Mouse (Mus musculus) forebrain, postnatal 0 days (tissue): ENCODE measurements around the gene Bace1. TPM values are rescaled to one million over a fixed set of nuclear protein-coding genes. Genes with fewer than 3 reads are reported as not detected.
A peak's percentile ranks its signal among the peaks of the same experiment; 100 is the strongest.

ENCODE experiments used
- ATAC-seq: fragments of 200-750 bp; cut with Nextera tagmentation; 2 replicates; pipeline ENCODE4 v1.8.0; 2017; ENCODE audit warnings: mild to moderate bottlenecking, moderate library complexity
- DNase-seq: peaks from one replicate; pipeline ENCODE4 v3.0.0-alpha.2; 2015
- H3K27ac ChIP-seq: fragments of 300-500 bp; sonication (generic); 2 replicates; pipeline ENCODE4 v1.5.1; 2014; ENCODE audit warnings: low read depth, mild to moderate bottlenecking, antibody characterized with exemption, low read length, moderate library complexity, mixed read lengths
- H3K27me3 ChIP-seq: fragments of 300-500 bp; sonication (generic); 2 replicates; pipeline ENCODE4 v1.6.1; 2014; ENCODE audit warnings: mild to moderate bottlenecking, low read length, mixed read lengths; ENCODE audit not compliant: insufficient read depth
- H3K36me3 ChIP-seq: fragments of 300-500 bp; sonication (generic); 2 replicates; pipeline ENCODE4 v1.6.1; 2014; ENCODE audit warnings: mild to moderate bottlenecking, moderate library complexity; ENCODE audit not compliant: insufficient read depth
- H3K4me1 ChIP-seq: fragments of 300-500 bp; sonication (generic); 2 replicates; pipeline ENCODE4 v1.6.1; 2014; ENCODE audit warnings: antibody characterized with exemption; ENCODE audit not compliant: insufficient read depth
- H3K4me2 ChIP-seq: fragments of 300-500 bp; sonication (generic); 2 replicates; pipeline ENCODE4 v1.6.1; 2014; ENCODE audit warnings: low read depth, mild to moderate bottlenecking, moderate library complexity
- H3K4me3 ChIP-seq: fragments of 300-500 bp; sonication (generic); 2 replicates; pipeline ENCODE4 v1.5.1; 2014; ENCODE audit warnings: low read depth, low read length, mixed read lengths
- H3K9ac ChIP-seq: fragments of 300-500 bp; sonication (generic); 2 replicates; pipeline ENCODE4 v1.6.1; 2014; ENCODE audit warnings: mild to moderate bottlenecking
- H3K9me3 ChIP-seq: fragments of 300-500 bp; sonication (generic); 2 replicates; pipeline ENCODE4 v1.6.1; 2016; ENCODE audit warnings: low read length
- CTCF ChIP-seq: sonication (generic); IDR thresholded peaks from 2 replicates; pipeline ENCODE4 v1.5.1; 2016; ENCODE audit warnings: antibody characterized with exemption, control low read depth, low read depth
- WGBS: fragments of 180-500 bp; shearing (Covaris S2); extraction: QIAGEN DNeasy Blood & Tissue Kit; methylation state at CpG from one replicate; pipeline ENCODE4 v1.1.7; 2014; 5-methylcytosine and 5-hydroxymethylcytosine counted together
- polyA plus RNA-seq: library from polyadenylated mRNA; unstranded; fragments of >200 nt; fragmentation: Nextera tagmentation; extraction: Ambion mirVana; gene quantifications from 2 replicates; pipeline ENCODE4 v1.2.1, GENCODE M21; 2015
- total RNA-seq: library from RNA; depleted of rRNA; stranded (reverse); fragments of >200 nt; gene quantifications from 2 replicates; pipeline ENCODE4 v1.2.3, GENCODE M21; 2014

Bace1 gene
- total and polyA plus RNA-seq, 2 experiments from 2014 or later, result 39.1 to 48.5 TPM

DNA sequence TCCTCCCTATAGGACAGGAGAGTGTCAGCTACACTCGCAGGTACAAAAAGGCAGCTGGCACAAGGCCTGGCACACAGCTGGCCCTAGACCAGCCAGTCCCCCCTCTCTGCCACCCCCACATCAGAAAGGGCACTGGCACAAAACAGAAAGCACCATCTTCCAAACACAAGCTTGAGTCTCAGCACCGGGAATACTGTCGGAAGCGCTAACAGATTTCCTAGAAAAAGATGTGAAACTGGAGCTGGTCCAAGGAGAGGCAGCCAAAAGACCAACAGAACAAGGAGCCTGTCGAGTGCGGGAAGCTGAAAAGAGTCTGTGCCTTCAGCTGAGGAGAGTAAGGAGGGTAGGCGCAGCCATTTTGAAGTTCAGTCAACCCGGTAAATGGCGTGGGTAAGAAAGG lies 23.3 kb upstream of the Bace1 start:
- DNase-seq (peak; percentile 86), ATAC-seq (peak; percentile 72)
- Histone ChIP-seq H3K27ac (peak overlapping the region; percentile 31; the same call in 1 of the 2 replicates), H3K9ac (no peak overlapping the region), H3K27me3 (no peaks in the 10 kb centered on the region), H3K4me1 (no peaks in the 10 kb centered on the region), H3K4me2 (no peak overlapping the region), H3K4me3 (no peak overlapping the region), H3K9me3 (no peaks in the 10 kb centered on the region), H3K36me3 (peaks cover 5% of the 10 kb centered on the region; the same call in 1 of the 2 replicates)
- no peak for TF ChIP-seq CTCF
- WGBS, result 34% methylated on average over 9 of the region's 9 CpGs

DNA sequence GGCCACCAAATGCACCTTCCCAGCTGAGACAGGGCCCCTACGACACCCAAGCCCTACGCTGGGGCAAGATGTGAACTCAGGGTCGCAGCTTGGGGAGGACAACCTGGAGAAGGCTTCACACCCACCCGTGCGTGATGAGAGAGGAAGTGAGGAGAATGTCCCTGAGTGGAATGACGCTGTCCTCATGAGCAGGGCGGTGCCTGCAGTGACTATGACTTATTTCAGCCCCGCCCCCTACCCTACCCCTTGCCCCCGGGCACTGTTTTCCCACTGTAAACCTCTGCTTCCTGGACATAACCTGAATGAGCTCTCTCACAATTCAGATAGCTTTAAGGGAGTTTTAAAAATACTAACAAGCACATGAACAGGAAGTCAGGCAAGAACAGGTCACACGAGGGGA lies 22.9 kb upstream of the Bace1 start:
- Histone ChIP-seq H3K9me3 (no peaks in the 10 kb centered on the region), H3K36me3 (peaks cover 5% of the 10 kb centered on the region; the same call in 1 of the 2 replicates), H3K4me3 (no peak overlapping the region), H3K4me2 (no peak overlapping the region), H3K27ac (peak overlapping the region; percentile 31; the same call in 1 of the 2 replicates), H3K9ac (no peak overlapping the region), H3K4me1 (no peaks in the 10 kb centered on the region), H3K27me3 (no peaks in the 10 kb centered on the region)
- TF ChIP-seq CTCF, result no peak
- WGBS, result 86% methylated on average over 10 of the region's 10 CpGs
- ATAC-seq, result no peak
- no peak for DNase-seq

DNA sequence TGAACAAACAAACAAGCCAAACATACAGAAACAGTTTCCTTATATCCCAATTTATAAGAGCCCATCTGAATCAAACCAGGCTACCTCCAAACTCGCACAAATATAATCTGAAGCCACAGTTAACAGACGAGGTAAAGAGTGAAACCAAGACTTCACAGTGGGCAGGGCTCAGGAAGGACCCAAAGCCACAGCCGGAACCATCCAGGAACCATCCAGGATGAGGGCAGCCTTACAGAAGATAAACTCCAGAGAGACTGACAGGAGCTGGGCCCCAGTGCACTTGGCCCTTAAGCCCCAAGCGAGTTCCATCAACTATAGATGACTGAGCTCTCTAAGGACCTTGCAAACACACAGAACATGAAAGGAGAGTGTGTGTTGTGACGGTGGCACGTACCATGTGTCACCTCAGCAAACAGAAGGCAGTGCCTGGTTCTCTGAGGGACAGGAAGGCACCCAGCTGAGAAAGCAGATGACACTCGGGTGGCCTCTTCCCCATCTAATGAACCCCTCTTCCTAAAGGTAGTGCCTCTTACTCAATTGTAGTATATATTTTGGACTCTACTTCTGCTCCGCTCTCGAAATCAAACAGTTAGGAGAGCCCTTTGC lies 19.9 kb upstream of the Bace1 start:
- H3K4me1 ChIP-seq, result no peaks in the 10 kb centered on the region

DNA sequence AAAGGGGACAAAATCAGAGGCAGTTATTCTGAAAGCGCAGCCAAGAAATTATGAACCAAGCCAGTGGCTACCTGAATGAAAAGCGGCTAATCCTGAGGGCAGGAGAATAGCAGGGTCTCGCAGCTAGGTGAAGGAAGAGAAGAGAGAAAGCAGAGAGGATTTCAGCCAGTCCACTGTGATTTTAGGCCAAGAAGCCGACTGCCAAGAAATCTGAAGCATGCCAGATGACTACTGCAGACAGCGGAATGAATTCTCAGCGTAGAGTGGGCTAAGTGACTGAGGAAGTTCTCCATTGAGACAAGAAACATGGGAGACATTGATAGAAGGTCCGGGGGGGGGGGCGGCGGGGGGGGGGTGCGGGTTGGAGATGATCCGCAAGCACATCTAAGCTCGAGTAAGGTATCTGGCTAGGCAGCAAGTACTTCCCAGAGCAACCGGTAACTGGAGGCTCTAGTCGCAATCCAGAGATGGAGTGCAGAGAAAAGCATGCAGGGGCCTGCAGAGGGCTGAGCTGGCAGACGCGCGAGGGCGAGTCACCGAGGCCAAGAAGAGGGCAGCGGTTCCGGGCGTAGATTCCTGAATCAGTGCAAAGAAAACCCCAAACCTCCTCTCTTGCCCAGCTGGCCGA lies 10.6 kb upstream of the Bace1 start:
- Histone ChIP-seq H3K4me1 (peaks cover 6% of the 10 kb centered on the region; the same call in 1 of the 2 replicates), H3K9ac (peak overlapping the region; percentile 68), H3K4me2 (peak overlapping the region; percentile 86), H3K27me3 (no peaks in the 10 kb centered on the region), H3K27ac (peak overlapping the region; percentile 74), H3K36me3 (0 out of 2 replicates have a peak, but pooled peaks cover 6% of the 10 kb centered on the region), H3K4me3 (peak overlapping the region; percentile 73), H3K9me3 (no peaks in the 10 kb centered on the region)
- ATAC-seq (peak; percentile 19), DNase-seq (peak; percentile 13)
- WGBS, result 3% methylated on average over 21 of the region's 23 CpGs
- TF ChIP-seq CTCF, result no peak

More for the DNA sequence above, 19.9 kb upstream of the Bace1 start:
- no peak for TF ChIP-seq CTCF
- Histone ChIP-seq H3K36me3 (peaks cover 14% of the 10 kb centered on the region), H3K9ac (no peak overlapping the region), H3K9me3 (no peaks in the 10 kb centered on the region), H3K4me2 (no peak overlapping the region), H3K4me3 (no peak overlapping the region), H3K27me3 (no peaks in the 10 kb centered on the region), H3K27ac (no peak overlapping the region)
- DNase-seq (no peak), ATAC-seq (no peak)
- WGBS, result 88% methylated on average over 9 of the region's 9 CpGs

DNA sequence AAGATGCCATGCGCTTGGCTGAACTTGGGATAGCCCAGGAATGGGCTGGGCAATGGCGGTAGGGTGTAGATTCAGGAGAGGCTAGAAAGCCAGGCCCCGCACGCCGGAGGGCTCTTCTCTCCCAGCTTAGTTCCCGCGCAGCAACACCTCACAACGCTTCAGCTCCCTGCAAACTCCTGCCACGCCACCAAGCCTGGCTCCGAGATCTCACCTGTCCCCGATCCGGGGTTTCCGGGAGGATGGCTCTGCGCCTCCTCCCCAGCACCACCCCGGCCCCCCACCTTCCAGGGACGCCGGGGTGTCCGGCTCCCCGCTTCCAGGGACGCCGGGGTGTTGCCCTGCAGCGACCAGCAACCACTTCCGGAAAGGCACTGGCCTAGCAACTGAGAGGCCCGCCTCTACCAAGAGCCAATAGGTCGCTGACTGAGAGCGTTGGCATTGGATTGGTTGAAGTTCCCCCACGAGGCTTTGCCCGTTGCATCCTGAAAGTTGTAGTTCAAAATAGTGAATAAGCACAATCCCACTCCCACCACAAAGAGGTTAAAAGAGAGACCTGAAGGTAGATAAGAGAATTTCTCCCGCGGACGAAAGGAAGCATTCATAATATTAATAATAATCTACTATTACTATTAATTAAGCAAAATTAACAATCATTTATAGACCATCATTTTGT lies 10.0 kb upstream of the Bace1 start, which contains the start of gene Cep164:
Cep164 (minus strand) TSS at position 401 of the 673 bp plus-strand sequence.
- peak; percentile 97 for ATAC-seq
- peaks cover 6% of the 10 kb centered on the region; the same call in 1 of the 2 replicates for H3K4me1 ChIP-seq
- 2% methylated on average over 31 of the region's 31 CpGs for WGBS

DNA sequence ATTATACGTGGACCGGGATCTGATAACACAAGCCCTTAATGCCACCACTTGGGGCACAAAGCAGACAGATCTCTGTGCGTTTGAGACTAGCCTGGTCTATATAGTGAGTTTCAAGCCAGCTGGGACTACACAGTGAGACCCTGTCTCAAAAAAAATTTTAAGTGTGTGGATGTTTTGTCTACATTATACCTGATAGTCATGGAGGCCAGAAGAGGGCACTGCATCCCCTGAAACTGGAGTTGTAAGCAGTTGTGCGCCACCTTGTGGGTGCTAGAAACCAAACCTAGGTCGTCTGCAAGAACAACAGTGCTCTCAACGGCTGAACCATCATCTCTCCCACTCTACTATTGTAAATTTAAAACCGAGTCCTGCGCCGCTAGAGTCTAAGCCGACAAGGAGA lies 9.3 kb upstream of the Bace1 start:
- peak overlapping the region; percentile 86 for H3K4me2 ChIP-seq
- no peak overlapping the region for H3K27ac ChIP-seq
- no peak overlapping the region for H3K9ac ChIP-seq
- H3K36me3 ChIP-seq, result no peaks in the 10 kb centered on the region
- peaks cover 6% of the 10 kb centered on the region; the same call in 1 of the 2 replicates for H3K4me1 ChIP-seq
- DNase-seq (peak; percentile 92), ATAC-seq (peak; percentile 77)
- no peaks in the 10 kb centered on the region for H3K27me3 ChIP-seq
- peak; percentile 97 for TF ChIP-seq CTCF
- WGBS, result 26% methylated on average over 10 of the region's 10 CpGs
- H3K9me3 ChIP-seq, result no peaks in the 10 kb centered on the region
- peak overlapping the region; percentile 73 for H3K4me3 ChIP-seq

More for the DNA sequence above, 10.0 kb upstream of the Bace1 start, which contains the start of gene Cep164:
- H3K27ac ChIP-seq, result peak within 1 kb of the TSS; percentile 74
- H3K9ac ChIP-seq, result peak within 1 kb of the TSS; percentile 68
- H3K4me3 ChIP-seq, result peak within 1 kb of the TSS; percentile 73
- no peak for TF ChIP-seq CTCF
- 0 out of 2 replicates have a peak, but pooled peaks cover 3% of the 10 kb centered on the region for H3K36me3 ChIP-seq
- H3K9me3 ChIP-seq, result no peaks in the 10 kb centered on the region
- peak within 1 kb of the TSS; percentile 86 for H3K4me2 ChIP-seq
- no peaks in the 10 kb centered on the region for H3K27me3 ChIP-seq
- peak; percentile 92 for DNase-seq
